Mouse (Mus musculus): ENCODE measurements at regions not wholly inside any gene's neighbourhood (a gene's known extent, or its start where the extent isn't known, plus 50 kb on each side); places are given as distances from the start of the nearest gene placed in this dataset.

- no peak for TF ChIP-seq CTCF (IDR thresholded peaks at IDR 0.05; ENCODE audit: low read depth)
- no peak for ATAC-seq (replicated peaks; ENCODE audit: low FRiP score, low read depth)
- no peak overlapping the region for H3K9ac ChIP-seq (ENCODE audit: low read depth, low read length)
These were observed 140.4 kb downstream of the Lca5 start for GRCm38 (mm10) chr9:83300500-83300899.

GRCm38 (mm10) chr9:83300044-83300443, 140.9 kb downstream of the Lca5 start:
- Histone ChIP-seq H3K9ac (ENCODE audit: low read depth, low read length) (no peak overlapping the region), H3K4me2 (ENCODE audit: low read length) (no peak overlapping the region), H3K4me1 (replicated peaks; ENCODE audit: insufficient read depth, low read length) (no peaks in the 10 kb centered on the region), H3K27ac (no peak overlapping the region), H3K36me3 (ENCODE audit: insufficient read depth, low read length) (no peaks in the 10 kb centered on the region), H3K4me3 (replicated peaks; ENCODE audit: low read depth, low read length) (no peak overlapping the region), H3K27me3 (ENCODE audit: insufficient read depth, low read length) (no peaks in the 10 kb centered on the region), H3K9me3 (replicated peaks; ENCODE audit: low read length) (no peaks in the 10 kb centered on the region)
- ATAC-seq (replicated peaks; ENCODE audit: low FRiP score, low read depth) (no peak), DNase-seq (ENCODE audit: low spot score) (no peak)
- no peak for TF ChIP-seq CTCF (IDR thresholded peaks at IDR 0.05; ENCODE audit: low read depth)
- 88% methylated on average over 2 of the region's 2 CpGs for WGBS

More at GRCm38 (mm10) chr9:83300500-83300899, 140.4 kb downstream of the Lca5 start:
- 82% methylated on average over 4 of the region's 4 CpGs for WGBS
- no peak overlapping the region for H3K4me3 ChIP-seq (replicated peaks; ENCODE audit: low read depth, low read length)
- no peaks in the 10 kb centered on the region for H3K9me3 ChIP-seq (replicated peaks; ENCODE audit: low read length)
- no peak for DNase-seq (ENCODE audit: low spot score)
- no peaks in the 10 kb centered on the region for H3K27me3 ChIP-seq (ENCODE audit: insufficient read depth, low read length)
- H3K36me3 ChIP-seq (ENCODE audit: insufficient read depth, low read length): no peaks in the 10 kb centered on the region
- H3K4me1 ChIP-seq (replicated peaks; ENCODE audit: insufficient read depth, low read length): no peaks in the 10 kb centered on the region
- H3K27ac ChIP-seq: no peak overlapping the region
- no peak overlapping the region for H3K4me2 ChIP-seq (ENCODE audit: low read length)

- Histone ChIP-seq H3K27me3 (ENCODE audit: insufficient read depth, low read length) (no peaks in the 10 kb centered on the region), H3K4me1 (replicated peaks; ENCODE audit: insufficient read depth, low read length) (no peaks in the 10 kb centered on the region), H3K9ac (ENCODE audit: low read depth, low read length) (no peak overlapping the region), H3K27ac (no peak overlapping the region), H3K4me3 (replicated peaks; ENCODE audit: low read depth, low read length) (no peak overlapping the region), H3K9me3 (replicated peaks; ENCODE audit: low read length) (no peaks in the 10 kb centered on the region), H3K4me2 (ENCODE audit: low read length) (no peak overlapping the region), H3K36me3 (ENCODE audit: insufficient read depth, low read length) (no peaks in the 10 kb centered on the region)
- DNase-seq (ENCODE audit: low spot score) (no peak), ATAC-seq (replicated peaks; ENCODE audit: low FRiP score, low read depth) (no peak)
- WGBS: 52% methylated on average over 2 of the region's 2 CpGs
- no peak for TF ChIP-seq CTCF (IDR thresholded peaks at IDR 0.05; ENCODE audit: low read depth)
These were observed 141.3 kb downstream of the Lca5 start for GRCm38 (mm10) chr9:83299623-83300022.

- Histone ChIP-seq H3K4me2 (ENCODE audit: low read length) (no peak overlapping the region), H3K9ac (ENCODE audit: low read depth, low read length) (no peak overlapping the region), H3K9me3 (replicated peaks; ENCODE audit: low read length) (no peaks in the 10 kb centered on the region), H3K27ac (no peak overlapping the region), H3K27me3 (ENCODE audit: insufficient read depth, low read length) (no peaks in the 10 kb centered on the region), H3K4me3 (replicated peaks; ENCODE audit: low read depth, low read length) (no peak overlapping the region), H3K36me3 (ENCODE audit: insufficient read depth, low read length) (no peaks in the 10 kb centered on the region), H3K4me1 (replicated peaks; ENCODE audit: insufficient read depth, low read length) (no peaks in the 10 kb centered on the region)
- DNase-seq (ENCODE audit: low spot score) (no peak), ATAC-seq (replicated peaks; ENCODE audit: low FRiP score, low read depth) (no peak)
- no peak for TF ChIP-seq CTCF (IDR thresholded peaks at IDR 0.05; ENCODE audit: low read depth)
- 75% methylated on average over 9 of the region's 9 CpGs for WGBS
These were observed 145.5 kb downstream of the Lca5 start for GRCm38 (mm10) chr9:83295453-83295852.

- H3K27me3 ChIP-seq (ENCODE audit: insufficient read depth, low read length): no peaks in the 10 kb centered on the region
- H3K4me2 ChIP-seq (ENCODE audit: low read length): no peak overlapping the region
- TF ChIP-seq CTCF (IDR thresholded peaks at IDR 0.05; ENCODE audit: low read depth): no peak
- H3K36me3 ChIP-seq (ENCODE audit: insufficient read depth, low read length): no peaks in the 10 kb centered on the region
- no peak overlapping the region for H3K27ac ChIP-seq
- no peaks in the 10 kb centered on the region for H3K4me1 ChIP-seq (replicated peaks; ENCODE audit: insufficient read depth, low read length)
- ATAC-seq (replicated peaks; ENCODE audit: low FRiP score, low read depth) (no peak), DNase-seq (ENCODE audit: low spot score) (no peak)
- H3K9ac ChIP-seq (ENCODE audit: low read depth, low read length): no peak overlapping the region
- H3K4me3 ChIP-seq (replicated peaks; ENCODE audit: low read depth, low read length): no peak overlapping the region
- 84% methylated on average over 13 of the region's 13 CpGs for WGBS
- H3K9me3 ChIP-seq (replicated peaks; ENCODE audit: low read length): no peaks in the 10 kb centered on the region
These were observed 146.5 kb downstream of the Lca5 start for GRCm38 (mm10) chr9:83294441-83294840.

DNA sequence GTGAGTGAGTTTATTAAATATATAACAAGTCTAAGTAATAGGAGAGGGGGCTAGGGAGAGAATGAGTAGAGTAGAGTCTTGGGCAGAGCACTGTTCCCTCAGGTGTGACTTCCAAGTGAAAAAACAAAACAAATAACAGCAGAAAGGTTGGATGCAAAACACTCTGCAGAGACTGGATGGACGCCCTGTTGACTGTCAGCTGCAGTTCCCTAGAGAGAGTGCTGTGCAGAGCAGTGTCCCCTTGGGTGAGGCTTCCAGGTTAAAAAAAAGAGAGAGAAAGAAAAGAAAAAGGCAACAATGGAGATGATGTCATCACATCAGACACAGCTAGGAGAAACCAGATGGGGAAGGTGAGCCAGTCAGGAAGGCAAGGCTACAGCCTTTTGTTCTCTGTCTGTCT, 137.6 kb upstream of the Hmgn3 start:
- no peaks in the 10 kb centered on the region for H3K27me3 ChIP-seq (ENCODE audit: insufficient read depth, low read length)
- no peaks in the 10 kb centered on the region for H3K4me1 ChIP-seq (replicated peaks; ENCODE audit: insufficient read depth, low read length)
- DNase-seq (ENCODE audit: low spot score) (no peak), ATAC-seq (replicated peaks; ENCODE audit: low FRiP score, low read depth) (no peak; the same call in 1 of the 2 replicates)
- H3K4me3 ChIP-seq (replicated peaks; ENCODE audit: low read depth, low read length): no peak overlapping the region
- no peak overlapping the region for H3K27ac ChIP-seq
- WGBS: 80% methylated on average over 1 of the region's 1 CpGs
- H3K4me2 ChIP-seq (ENCODE audit: low read length): no peak overlapping the region
- TF ChIP-seq CTCF (IDR thresholded peaks at IDR 0.05; ENCODE audit: low read depth): no peak
- H3K36me3 ChIP-seq (ENCODE audit: insufficient read depth, low read length): no peaks in the 10 kb centered on the region
- H3K9ac ChIP-seq (ENCODE audit: low read depth, low read length): no peak overlapping the region
- H3K9me3 ChIP-seq (replicated peaks; ENCODE audit: low read length): no peaks in the 10 kb centered on the region

GRCm38 (mm10) chr9:83283662-83284061, 137.2 kb upstream of the Hmgn3 start:
- Histone ChIP-seq H3K4me1 (replicated peaks; ENCODE audit: insufficient read depth, low read length) (no peaks in the 10 kb centered on the region), H3K4me3 (replicated peaks; ENCODE audit: low read depth, low read length) (no peak overlapping the region), H3K36me3 (ENCODE audit: insufficient read depth, low read length) (no peaks in the 10 kb centered on the region), H3K9me3 (replicated peaks; ENCODE audit: low read length) (no peaks in the 10 kb centered on the region), H3K4me2 (ENCODE audit: low read length) (no peak overlapping the region), H3K27me3 (ENCODE audit: insufficient read depth, low read length) (no peaks in the 10 kb centered on the region), H3K27ac (no peak overlapping the region), H3K9ac (ENCODE audit: low read depth, low read length) (no peak overlapping the region)
- no peak for DNase-seq (ENCODE audit: low spot score)
- ATAC-seq (replicated peaks; ENCODE audit: low FRiP score, low read depth): no peak
- 54% methylated on average over 4 of the region's 4 CpGs for WGBS
- no peak for TF ChIP-seq CTCF (IDR thresholded peaks at IDR 0.05; ENCODE audit: low read depth)
